Mouse (Mus musculus): ENCODE data around the gene Runx3.

The Runx3 gene

DNA sequence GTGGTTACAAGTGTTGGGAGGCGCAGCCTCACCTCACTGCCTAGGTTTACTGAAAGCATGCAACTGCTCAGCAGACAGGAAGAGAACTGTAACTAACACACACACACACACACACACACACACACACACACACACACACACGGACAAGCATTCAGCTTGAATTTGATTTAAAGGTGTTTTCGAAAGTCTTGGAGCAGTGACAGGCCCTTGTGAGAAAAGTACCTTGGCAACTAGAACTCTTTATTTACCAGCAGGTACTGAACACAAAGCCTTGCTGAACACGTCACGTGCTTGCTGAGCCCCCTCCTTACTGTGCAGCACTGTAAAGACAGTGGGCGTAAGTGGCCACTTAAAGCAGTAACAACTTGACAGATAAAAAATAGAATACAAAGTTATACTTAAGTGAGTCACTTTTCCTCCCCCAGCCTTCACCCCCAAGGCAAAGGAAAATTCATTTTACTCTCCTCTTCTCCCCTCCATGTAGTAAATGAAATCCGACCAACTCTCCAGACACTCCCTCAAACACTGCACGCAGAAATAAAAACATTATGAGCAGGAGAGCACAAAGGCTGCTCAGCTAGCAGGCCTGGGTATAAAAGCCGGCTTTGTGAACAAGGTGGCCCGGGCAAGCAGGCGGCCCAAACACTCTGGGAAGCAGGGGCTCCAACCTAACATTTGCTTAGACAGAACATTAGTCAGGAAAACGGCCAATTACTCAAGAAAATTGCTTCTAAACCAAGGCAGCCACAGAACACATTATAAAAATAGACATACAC lies 101.4 kb downstream of the Runx3 start:
- no peak for DNase-seq (ENCODE audit: low spot score)

DNA sequence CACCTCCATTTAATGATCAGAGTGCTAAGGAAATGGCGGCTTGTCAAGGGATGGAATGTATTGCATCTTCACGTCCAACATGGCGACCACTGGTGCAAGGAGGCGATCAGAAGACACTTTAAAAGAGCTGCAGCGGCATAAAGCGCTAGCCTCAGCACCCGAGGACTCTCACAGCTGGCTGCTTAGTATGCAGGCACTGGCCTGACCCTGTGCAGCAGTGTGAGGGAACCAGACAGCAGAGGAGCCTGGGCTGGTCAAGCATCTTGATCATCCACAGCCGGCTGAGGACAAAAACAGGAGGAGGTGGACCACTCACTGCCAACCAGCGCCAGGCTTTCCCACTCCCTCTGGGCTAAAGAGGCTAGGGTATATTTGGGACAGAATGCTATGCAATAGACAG lies 103.4 kb downstream of the Runx3 start:
- no peak for DNase-seq (ENCODE audit: low spot score)

DNA sequence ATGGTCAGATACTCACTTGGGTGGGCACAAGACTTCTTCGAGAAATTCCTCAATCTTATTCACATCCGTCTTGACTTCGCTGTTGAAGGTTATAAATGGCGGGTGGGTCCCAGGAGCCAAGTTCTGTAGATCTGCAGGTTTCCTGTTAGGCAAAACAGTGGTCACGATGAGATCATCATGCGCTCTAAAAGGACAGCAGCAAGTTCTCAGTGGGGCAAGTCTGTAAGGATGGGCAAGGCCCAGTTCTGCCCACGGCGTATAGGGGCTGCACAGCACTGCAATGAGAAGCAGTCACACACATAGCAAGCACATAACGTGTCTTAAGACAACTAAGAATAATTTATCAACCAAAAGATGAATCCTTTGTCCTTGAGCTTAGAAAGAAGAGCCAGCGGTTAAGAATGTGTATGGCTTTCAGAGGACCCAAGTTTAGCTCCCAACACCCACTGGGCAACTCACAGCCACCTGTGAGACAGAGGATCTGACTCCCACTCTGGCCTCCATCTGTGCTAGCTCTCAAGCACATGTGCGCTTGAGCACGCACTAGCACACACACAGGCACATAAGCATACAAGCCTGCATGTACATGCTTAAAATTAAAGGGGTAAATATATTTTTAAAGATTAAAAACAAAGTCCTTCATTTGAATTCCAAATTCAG lies 105.7 kb downstream of the Runx3 start:
- DNase-seq (ENCODE audit: low spot score): no peak
